Mouse (Mus musculus) lung, embryonic 14.5 days (tissue): Measurements from ENCODE around the gene Snrpd3. TPM values are rescaled to one million over a fixed set of nuclear protein-coding genes. Genes with fewer than 3 reads are reported as not detected.
"Not testable (repeated sequence)": the region's sequence is repeated elsewhere in the genome, so short reads cannot be mapped to it uniquely, and the experiment has no call there.

Experiments used
- ATAC-seq: fragments of 200-750 bp; cut with Nextera tagmentation; 2 replicates; pipeline ENCODE4 v1.8.0; 2017; ENCODE audit warnings: mild to moderate bottlenecking, moderate TSS enrichment, moderate library complexity; ENCODE audit not compliant: insufficient read depth
- DNase-seq: peaks from one replicate; pipeline ENCODE4 v3.0.0-alpha.2; 2015
- H3K27ac ChIP-seq: fragments of 300-500 bp; sonication (generic); 2 replicates; pipeline ENCODE4 v1.5.1; 2014; ENCODE audit warnings: low read depth, mild to moderate bottlenecking, moderate library complexity
- H3K27me3 ChIP-seq: fragments of 300-500 bp; sonication (generic); 2 replicates; pipeline ENCODE4 v1.6.1; 2014; ENCODE audit warnings: low read length, control low read depth; ENCODE audit not compliant: insufficient read depth
- H3K36me3 ChIP-seq: fragments of 300-500 bp; sonication (generic); 2 replicates; pipeline ENCODE4 v1.6.1; 2014; ENCODE audit warnings: control low read depth; ENCODE audit not compliant: insufficient read depth
- H3K4me1 ChIP-seq: fragments of 300-500 bp; sonication (generic); 2 replicates; pipeline ENCODE4 v1.6.1; 2014; ENCODE audit warnings: antibody characterized with exemption, control low read depth; ENCODE audit not compliant: insufficient read depth
- H3K4me2 ChIP-seq: fragments of 300-500 bp; sonication (generic); 2 replicates; pipeline ENCODE4 v1.6.1; 2014; ENCODE audit warnings: mild to moderate bottlenecking
- H3K4me3 ChIP-seq: fragments of 300-500 bp; sonication (generic); 2 replicates; pipeline ENCODE4 v1.5.1; 2014; ENCODE audit warnings: low read depth, low read length
- H3K9ac ChIP-seq: fragments of 300-500 bp; sonication (generic); 2 replicates; pipeline ENCODE4 v1.6.1; 2014
- H3K9me3 ChIP-seq: fragments of 300-500 bp; sonication (generic); 2 replicates; pipeline ENCODE4 v1.6.1; 2016; ENCODE audit warnings: low read depth, low read length, control low read depth
- CTCF ChIP-seq: IDR thresholded peaks from 2 replicates; pipeline ENCODE4 v1.5.1; 2016; ENCODE audit warnings: antibody characterized with exemption, low read depth
- WGBS: fragments of 180-500 bp; shearing (Covaris S2); extraction: QIAGEN DNeasy Blood & Tissue Kit; methylation state at CpG from one replicate; pipeline ENCODE4 v1.1.7; 2014; 5-methylcytosine and 5-hydroxymethylcytosine counted together
- polyA plus RNA-seq: library from polyadenylated mRNA; unstranded; fragments of >200 nt; fragmentation: Nextera tagmentation; extraction: Ambion mirVana; gene quantifications from 2 replicates; pipeline ENCODE4 v1.2.1, GENCODE M21; 2014

Snrpd3 gene
- 188 and 202 TPM in 2 replicates for polyA plus RNA-seq

GRCm38 (mm10) chr10:75517073-75517757, at the start of gene Snrpd3:
TSS of gene Snrpd3 (plus strand) at chr10:75517551.
- DNase-seq (peak; percentile 98), ATAC-seq (peak; percentile 93)
- Histone ChIP-seq H3K27ac (peak within 1 kb of the TSS; percentile 99), H3K9ac (peak within 1 kb of the TSS; percentile 82), H3K4me2 (peak within 1 kb of the TSS; percentile 95), H3K9me3 (no peaks in the 10 kb centered on the region), H3K4me3 (peak within 1 kb of the TSS; percentile 66), H3K27me3 (no peaks in the 10 kb centered on the region), H3K36me3 (peaks cover 30% of the 10 kb centered on the region), H3K4me1 (0 out of 2 replicates have a peak, but pooled peaks cover 6% of the 10 kb centered on the region)
- under 1% methylated on average over 52 of the region's 52 CpGs for WGBS
- TF ChIP-seq CTCF, result no peak

GRCm38 (mm10) chr10:75473411-75473810, 43.9 kb upstream of the Snrpd3 start:
- Histone ChIP-seq H3K4me1 (peaks cover 6% of the 10 kb centered on the region; the same call in 1 of the 2 replicates), H3K9me3 (no peaks in the 10 kb centered on the region), H3K27me3 (no peaks in the 10 kb centered on the region), H3K36me3 (no peaks in the 10 kb centered on the region), H3K27ac (no peak overlapping the region), H3K4me3 (no peak overlapping the region), H3K4me2 (no peak overlapping the region), H3K9ac (no peak overlapping the region)
- no peak for TF ChIP-seq CTCF
- WGBS, result 71% methylated on average over 8 of the region's 8 CpGs
- DNase-seq (no peak), ATAC-seq (no peak)

GRCm38 (mm10) chr10:75474571-75474970, 42.8 kb upstream of the Snrpd3 start:
- ATAC-seq (no peak), DNase-seq (peak; percentile 26)
- 23% methylated on average over 5 of the region's 5 CpGs for WGBS
- no peaks in the 10 kb centered on the region for H3K36me3 ChIP-seq
- no peak overlapping the region for H3K4me2 ChIP-seq
- H3K9ac ChIP-seq, result no peak overlapping the region
- H3K27me3 ChIP-seq, result no peaks in the 10 kb centered on the region
- H3K9me3 ChIP-seq, result no peaks in the 10 kb centered on the region
- peaks cover 6% of the 10 kb centered on the region; the same call in 1 of the 2 replicates for H3K4me1 ChIP-seq
- H3K27ac ChIP-seq, result no peak overlapping the region
- H3K4me3 ChIP-seq, result no peak overlapping the region
- no peak for TF ChIP-seq CTCF

- H3K9ac ChIP-seq, ATAC-seq, H3K27me3 ChIP-seq, DNase-seq, H3K36me3 ChIP-seq, H3K4me3 ChIP-seq, H3K27ac ChIP-seq, H3K9me3 ChIP-seq, H3K4me2 ChIP-seq, H3K4me1 ChIP-seq: not testable (repeated sequence)
- WGBS, result 35% methylated on average over 4 of the region's 6 CpGs
These were observed 42.1 kb upstream of the Snrpd3 start for GRCm38 (mm10) chr10:75475139-75475850.

- ATAC-seq (no peak), DNase-seq (no peak)
- Histone ChIP-seq H3K9me3 (no peaks in the 10 kb centered on the region), H3K4me1 (peaks cover 6% of the 10 kb centered on the region; the same call in 1 of the 2 replicates), H3K36me3 (no peaks in the 10 kb centered on the region), H3K4me2 (no peak overlapping the region), H3K27me3 (no peaks in the 10 kb centered on the region), H3K4me3 (no peak overlapping the region), H3K27ac (no peak overlapping the region), H3K9ac (no peak overlapping the region)
- WGBS, result 56% methylated on average over 9 of the region's 9 CpGs
- TF ChIP-seq CTCF, result no peak
These were observed 40.3 kb upstream of the Snrpd3 start for GRCm38 (mm10) chr10:75477034-75477433.

DNA sequence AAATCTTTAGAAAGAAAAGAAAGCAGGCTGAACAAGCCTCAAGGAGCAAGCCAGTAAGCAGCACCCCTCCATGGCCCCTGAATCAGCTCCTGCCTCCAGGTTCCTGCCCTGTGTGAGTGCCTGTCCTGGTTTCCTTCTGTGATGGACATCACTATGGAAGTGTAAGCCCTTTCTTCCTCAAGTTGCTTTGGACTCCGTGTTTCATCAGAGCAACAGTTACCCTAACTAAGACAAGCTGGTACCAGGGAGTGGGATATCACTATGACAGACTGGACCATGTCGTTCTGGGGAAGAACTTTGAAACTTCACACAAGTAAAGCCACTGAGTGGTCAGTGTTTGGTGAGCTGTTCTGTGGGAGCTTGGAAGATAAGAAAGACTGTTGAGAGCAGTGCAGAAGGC, 37.4 kb upstream of the Snrpd3 start:
- Histone ChIP-seq H3K4me2 (no peak overlapping the region), H3K4me1 (peaks cover 1% of the 10 kb centered on the region; the same call in 1 of the 2 replicates), H3K27ac (no peak overlapping the region), H3K27me3 (no peaks in the 10 kb centered on the region), H3K9ac (no peak overlapping the region), H3K9me3 (no peaks in the 10 kb centered on the region), H3K4me3 (no peak overlapping the region), H3K36me3 (no peaks in the 10 kb centered on the region)
- no peak for ATAC-seq
- TF ChIP-seq CTCF, result no peak
- WGBS, result 77% methylated on average over 2 of the region's 2 CpGs
- no peak for DNase-seq

GRCm38 (mm10) chr10:75481703-75482102, 35.6 kb upstream of the Snrpd3 start:
- no peak for TF ChIP-seq CTCF
- Histone ChIP-seq H3K4me2 (no peak overlapping the region), H3K4me3 (no peak overlapping the region), H3K27ac (no peak overlapping the region), H3K9me3 (no peaks in the 10 kb centered on the region), H3K36me3 (no peaks in the 10 kb centered on the region), H3K9ac (no peak overlapping the region), H3K27me3 (no peaks in the 10 kb centered on the region), H3K4me1 (no peaks in the 10 kb centered on the region)
- no peak for ATAC-seq
- no peak for DNase-seq
- 61% methylated on average over 4 of the region's 4 CpGs for WGBS
